Mouse (Mus musculus) left cerebral cortex, postnatal 4 days (tissue): ENCODE results near the gene Lpin2. TPM values are rescaled to one million over a fixed set of nuclear protein-coding genes. Genes with fewer than 3 reads are reported as not detected.

ENCODE experiments used
- DNase-seq: peaks from one replicate; pipeline ENCODE4 v3.0.0-alpha.2; 2022
- intact Hi-C: fragments of 180-260 bp; cut with DNase I; formaldehyde crosslinking; loops from one replicate; pipeline ENCODE4 v1.15.1; 2025
- total RNA-seq, 2 experiments: library from RNA; stranded (reverse); gene quantifications; 2 replicates each; pipeline ENCODE4 v1.2.3; 2021

Lpin2 gene
- total RNA-seq, 2 experiments from 2014 or later: 68.6 to 71.5 TPM

DNA sequence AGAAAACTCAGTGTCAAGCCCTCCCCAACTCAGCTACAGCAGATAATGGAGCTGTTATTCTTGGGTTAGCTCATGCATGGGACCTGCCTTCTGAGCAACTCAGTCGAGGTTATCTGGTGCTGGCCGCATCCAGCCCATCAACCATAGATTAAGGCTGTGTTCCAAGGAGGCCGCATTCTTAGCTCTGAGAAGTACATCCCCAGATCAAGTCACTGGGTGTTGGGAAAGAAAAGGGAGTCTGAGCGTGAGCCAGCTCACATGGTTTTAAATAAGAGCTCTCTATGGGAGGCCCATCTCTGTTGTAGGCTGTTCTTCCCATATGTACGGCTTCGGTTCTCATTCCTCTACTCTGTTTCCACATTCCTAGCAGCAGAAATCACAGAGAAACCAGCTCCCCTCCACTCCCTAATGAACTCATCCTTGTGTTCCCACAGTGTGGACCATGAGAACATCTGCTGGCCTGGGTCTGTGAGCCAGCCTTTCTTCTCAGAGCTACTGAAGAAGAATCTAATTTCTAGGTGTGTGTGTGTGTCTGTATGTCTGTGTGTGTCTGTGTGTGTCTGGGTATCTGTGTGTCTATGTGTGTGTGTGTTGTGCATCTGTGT, 107.3 kb downstream of the Lpin2 start:
- no peak for DNase-seq
- intact Hi-C loops: no loop called here

- intact Hi-C loops: no loop called here
- no peak for DNase-seq
These were observed 108.4 kb downstream of the Lpin2 start for GRCm38 (mm10) chr17:71290486-71291410.

DNA sequence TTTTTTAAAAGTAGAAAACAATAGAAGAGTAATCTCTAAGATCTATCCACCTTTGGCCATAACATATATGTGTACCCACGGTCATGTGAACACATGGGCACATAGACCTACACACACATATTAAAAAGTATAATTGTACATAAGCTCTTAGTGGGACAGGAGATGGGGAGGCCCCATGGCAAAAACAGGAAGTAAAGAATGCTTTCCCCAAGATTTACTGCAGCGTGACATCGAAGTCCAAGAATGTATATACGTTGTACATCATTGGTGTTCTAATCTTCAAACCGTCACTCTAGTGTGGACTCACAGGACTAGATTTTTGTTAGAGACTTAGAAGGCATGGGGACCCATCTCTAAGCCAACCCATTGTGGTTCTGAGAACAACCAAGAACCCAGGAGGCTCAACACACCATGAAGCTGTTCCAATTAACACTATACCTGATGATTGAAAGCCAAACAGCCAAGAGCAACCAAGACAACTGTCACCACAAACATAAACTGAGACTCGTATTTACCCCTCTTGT, 109.6 kb downstream of the Lpin2 start:
- DNase-seq: no peak
- intact Hi-C loops: no loop called here

- DNase-seq: no peak
- intact Hi-C loops: no loop called here
These were observed 110.5 kb downstream of the Lpin2 start for GRCm38 (mm10) chr17:71292897-71293296.

DNA sequence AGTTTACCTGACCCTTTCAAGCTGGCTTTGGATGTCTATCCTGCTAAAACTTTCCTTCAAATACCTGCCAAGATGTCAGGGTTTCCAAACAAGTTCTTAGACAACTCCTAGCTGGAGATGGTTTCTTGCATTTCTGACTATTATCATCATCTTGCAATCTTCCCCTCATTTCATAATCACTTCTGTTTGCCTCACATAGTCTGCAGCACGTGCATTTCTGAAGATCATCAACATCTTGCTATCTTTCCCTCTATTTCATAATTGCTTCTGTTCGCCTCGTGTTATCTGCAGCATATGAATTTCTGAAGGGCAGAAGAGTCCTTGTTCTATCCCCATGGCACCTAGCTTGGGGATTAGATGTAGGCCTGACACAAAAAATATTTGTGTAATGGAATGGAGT, 112.2 kb downstream of the Lpin2 start:
- no peak for DNase-seq
- intact Hi-C loops: no loop called here

Other genes with a start within 250 kb of the Lpin2 start
- 1 to 10 TPM; 1.8 to 2.1 TPM for gene Myom1, start 179.9 kb upstream of the Lpin2 start, total RNA-seq
- gene Myl12a, start 179.7 kb upstream of the Lpin2 start, total RNA-seq: 10 to 100 TPM; 43.7 to 53.6 TPM
- 1 to 10 TPM; 2.9 to 3.1 TPM for gene Emilin2, start 129.4 kb downstream of the Lpin2 start, total RNA-seq